Mouse (Mus musculus) stomach, postnatal 0 days (tissue): ENCODE data around the gene Sf3b5. TPM values are rescaled to one million over a fixed set of nuclear protein-coding genes. Genes with fewer than 3 reads are reported as not detected.

Source experiments
- ATAC-seq: fragments of 200-750 bp; cut with Nextera tagmentation; 2 replicates; pipeline ENCODE4 v1.8.0; 2017; ENCODE audit not compliant: low FRiP score, low TSS enrichment
- DNase-seq: peaks from one replicate; pipeline ENCODE4 v3.0.0-alpha.2; 2016; ENCODE audit warnings: low spot score
- H3K27ac ChIP-seq: fragments of 300-500 bp; sonication (generic); replicated peaks from 2 replicates; pipeline ENCODE4 v1.5.1; 2014; ENCODE audit warnings: mild to moderate bottlenecking, control low read depth
- H3K27me3 ChIP-seq: fragments of 300-500 bp; sonication (generic); 2 replicates; pipeline ENCODE4 v1.6.1; 2014; ENCODE audit warnings: low read length; ENCODE audit not compliant: control insufficient read depth, insufficient read depth
- H3K36me3 ChIP-seq: fragments of 300-500 bp; sonication (generic); 2 replicates; pipeline ENCODE4 v1.6.1; 2014; ENCODE audit warnings: low read length, mixed read lengths; ENCODE audit not compliant: control insufficient read depth, insufficient read depth
- H3K4me1 ChIP-seq: fragments of 300-500 bp; sonication (generic); replicated peaks from 2 replicates; pipeline ENCODE4 v1.6.1; 2014; ENCODE audit warnings: antibody characterized with exemption; ENCODE audit not compliant: control insufficient read depth, insufficient read depth
- H3K4me2 ChIP-seq: fragments of 300-500 bp; sonication (generic); replicated peaks from 2 replicates; pipeline ENCODE4 v1.6.1; 2014; ENCODE audit warnings: low read depth, mild to moderate bottlenecking, control low read depth, moderate library complexity
- H3K4me3 ChIP-seq: fragments of 300-500 bp; sonication (generic); 2 replicates; pipeline ENCODE4 v1.5.1; 2014; ENCODE audit warnings: low read depth, low read length, control low read depth
- H3K9ac ChIP-seq: fragments of 300-500 bp; sonication (generic); 2 replicates; pipeline ENCODE4 v1.6.1; 2014; ENCODE audit warnings: mild to moderate bottlenecking, low read length, control low read depth, mixed read lengths
- H3K9me3 ChIP-seq: fragments of 300-500 bp; sonication (generic); 2 replicates; pipeline ENCODE4 v1.6.1; 2016; ENCODE audit warnings: low read length; ENCODE audit not compliant: control insufficient read depth
- CTCF ChIP-seq: IDR thresholded peaks from 2 replicates; pipeline ENCODE4 v1.5.1; 2016; ENCODE audit warnings: antibody characterized with exemption, low read depth, mild to moderate bottlenecking, moderate library complexity
- EP300 ChIP-seq: optimal IDR thresholded peaks from 2 replicates; pipeline ENCODE3; 2016; ENCODE audit warnings: antibody characterized with exemption
- WGBS: fragments of 180-500 bp; shearing (Covaris S2); extraction: QIAGEN DNeasy Blood & Tissue Kit; methylation state at CpG from one replicate; pipeline ENCODE4 v1.1.7; 2014; 5-methylcytosine and 5-hydroxymethylcytosine counted together
- polyA plus RNA-seq: library from polyadenylated mRNA; unstranded; fragments of >200 nt; fragmentation: Nextera tagmentation; extraction: Ambion mirVana; gene quantifications from 2 replicates; pipeline ENCODE4 v1.2.1, GENCODE M21; 2015

The Sf3b5 gene
- polyA plus RNA-seq, 1 experiment from 2014 or later: 29.3 TPM

DNA sequence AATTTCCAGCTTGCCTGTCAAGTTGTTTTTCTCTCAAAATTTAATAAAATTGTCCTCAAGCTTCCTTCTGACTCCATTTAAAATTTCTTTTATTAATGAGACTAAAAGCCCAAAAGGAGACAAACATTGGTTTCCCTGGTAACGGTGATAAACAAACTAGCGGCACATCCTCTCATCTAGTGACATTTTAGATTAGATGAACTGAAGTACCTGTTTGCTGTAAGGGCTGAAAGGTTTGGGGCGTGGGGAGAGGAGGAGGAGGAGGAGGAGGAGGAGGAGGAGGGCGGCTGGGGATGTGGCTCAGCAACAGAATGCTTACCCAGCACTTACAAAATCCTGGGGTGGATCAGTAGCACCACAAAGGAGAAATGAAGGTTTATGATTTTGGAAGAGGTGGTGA is 42.7 kb downstream of the Sf3b5 start:
- Histone ChIP-seq H3K9me3 (no peaks in the 10 kb centered on the region), H3K27me3 (no peaks in the 10 kb centered on the region), H3K4me1 (no peaks in the 10 kb centered on the region), H3K27ac (no peak overlapping the region), H3K36me3 (no peaks in the 10 kb centered on the region), H3K9ac (no peak overlapping the region), H3K4me3 (no peak overlapping the region), H3K4me2 (no peak overlapping the region)
- TF ChIP-seq EP300 (no peak), CTCF (no peak)
- DNase-seq (no peak), ATAC-seq (no peak)
- WGBS: 26% methylated on average over 4 of the region's 4 CpGs

DNA sequence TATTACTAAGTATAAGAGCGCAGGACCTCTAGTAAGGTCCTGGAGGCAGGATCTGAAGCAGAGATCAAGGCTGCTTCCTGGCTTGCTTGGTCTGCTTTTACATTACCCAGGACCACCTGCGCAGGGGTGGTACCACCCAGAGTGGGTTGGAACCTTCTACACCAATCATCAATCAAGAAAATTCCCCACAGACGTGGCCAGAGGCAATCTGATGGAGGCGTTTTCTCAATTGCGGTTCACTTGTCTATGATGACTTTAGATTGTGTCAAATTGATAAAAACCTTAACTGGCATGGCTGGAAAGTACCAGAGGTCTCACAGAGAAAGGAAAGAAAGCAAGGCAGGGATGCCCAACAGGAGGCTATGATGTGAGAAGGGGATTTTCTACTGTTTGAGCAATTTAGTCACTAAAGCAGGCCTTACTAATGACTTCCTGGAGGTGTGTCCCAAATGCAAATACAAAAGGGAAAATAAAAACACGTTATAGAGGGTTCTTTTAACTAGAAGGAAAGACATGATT is 51.8 kb downstream of the Sf3b5 start:
- no peak for DNase-seq
- Histone ChIP-seq H3K36me3 (no peaks in the 10 kb centered on the region), H3K4me2 (no peak overlapping the region), H3K4me3 (no peak overlapping the region), H3K27ac (no peak overlapping the region), H3K9me3 (no peaks in the 10 kb centered on the region), H3K9ac (no peak overlapping the region), H3K27me3 (peaks cover 3% of the 10 kb centered on the region; the same call in 1 of the 2 replicates), H3K4me1 (no peaks in the 10 kb centered on the region; the same call in 1 of the 2 replicates)
- no peak for TF ChIP-seq CTCF
- no peak for TF ChIP-seq EP300
- no peak for ATAC-seq
- 74% methylated on average over 6 of the region's 6 CpGs for WGBS

Other genes with a start within 250 kb of the Sf3b5 start
- 33.8 and 40.4 TPM in 2 replicates for gene Utrn, start 136.0 kb upstream of the Sf3b5 start, polyA plus RNA-seq
- 3.7 and 5.0 TPM in 2 replicates for gene Stx11, start 41.0 kb upstream of the Sf3b5 start, polyA plus RNA-seq
- gene Plagl1, start 55.2 kb downstream of the Sf3b5 start, polyA plus RNA-seq: 81.0 and 99.4 TPM in 2 replicates
- not detected in 2 replicates for gene Zc2hc1b, start 172.7 kb downstream of the Sf3b5 start, polyA plus RNA-seq
- 58.2 and 63.1 TPM in 2 replicates for gene Ltv1, start 187.8 kb downstream of the Sf3b5 start, polyA plus RNA-seq